Mouse (Mus musculus) MEL (cell line): ENCODE measurements around the gene Dcaf4. TPM values are rescaled to one million over a fixed set of nuclear protein-coding genes. Genes with fewer than 3 reads are reported as not detected.

Experiments used
- DNase-seq: peaks from one replicate; pipeline ENCODE4 v3.0.0; 2011; ENCODE audit warnings: low read depth, low spot score
- H3K27ac ChIP-seq: 2 replicates; pipeline ENCODE4 v1.5.1; 2012; ENCODE audit warnings: low read depth, mild to moderate bottlenecking, control low read depth, low read length, moderate library complexity; ENCODE audit not compliant: control insufficient read depth
- H3K27me3 ChIP-seq, 2 experiments: fragments of 150-350 bp in 1 of 2; sonication (generic) in 1 of 2; 2 replicates each; pipeline ENCODE4 v1.6.1; 2012; ENCODE audit warnings: low read length in 2 of 2, mild to moderate bottlenecking in 2 of 2, improper control_type of control experiment in 1 of 2, moderate library complexity in 1 of 2; ENCODE audit not compliant: insufficient read depth in 2 of 2, control insufficient read depth in 1 of 2
- H3K36me3 ChIP-seq, 2 experiments: 2 replicates each; pipeline ENCODE4 v1.6.1; 2012 to 2014; ENCODE audit warnings: low read length in 2 of 2, improper control_type of control experiment in 1 of 2, inconsistent platforms in 1 of 2, mild to moderate bottlenecking in 1 of 2; ENCODE audit not compliant: insufficient read depth in 2 of 2, control insufficient read depth in 1 of 2
- H3K4me1 ChIP-seq, 2 experiments: fragments of 150-350 bp in 1 of 2; sonication (generic) in 1 of 2; 2 replicates each; pipeline ENCODE4 v1.6.1; 2012; ENCODE audit warnings: low read length in 2 of 2, improper control_type of control experiment in 1 of 2, mild to moderate bottlenecking in 1 of 2; ENCODE audit not compliant: insufficient read depth in 2 of 2, control insufficient read depth in 1 of 2
- H3K4me3 ChIP-seq, 2 experiments: fragments of 150-350 bp in 1 of 2; sonication (generic) in 1 of 2; 2 replicates each; pipeline ENCODE4 v1.5.1; 2012; ENCODE audit warnings: low read depth in 2 of 2, low read length in 2 of 2, mild to moderate bottlenecking in 2 of 2, moderate library complexity in 2 of 2, control low read depth in 1 of 2, improper control_type of control experiment in 1 of 2; ENCODE audit not compliant: control insufficient read depth in 1 of 2, insufficient read depth in 1 of 2
- H3K79me2 ChIP-seq: 2 replicates; pipeline ENCODE4 v1.6.1; 2012; ENCODE audit warnings: mild to moderate bottlenecking, low read length, moderate library complexity; ENCODE audit not compliant: control insufficient read depth, poor library complexity, insufficient read depth
- H3K9ac ChIP-seq: 2 replicates; pipeline ENCODE4 v1.6.1; 2012; ENCODE audit warnings: low read depth, mild to moderate bottlenecking, control low read depth, low read length, moderate library complexity; ENCODE audit not compliant: control insufficient read depth, poor library complexity, severe bottlenecking
- H3K9me3 ChIP-seq: fragments of 150-350 bp; sonication (generic); replicated peaks from 2 replicates; pipeline ENCODE4 v1.6.1; 2012; ENCODE audit warnings: mild to moderate bottlenecking, low read length, improper control_type of control experiment, moderate library complexity; ENCODE audit not compliant: insufficient read depth
- CHD1 ChIP-seq: IDR thresholded peaks from 2 replicates; pipeline ENCODE4 v1.6.1; 2012; ENCODE audit warnings: low read depth, mild to moderate bottlenecking, inconsistent platforms, low read length, improper control_type of control experiment
- CHD2 ChIP-seq: IDR thresholded peaks from 2 replicates; pipeline ENCODE4 v1.6.1; 2011; ENCODE audit warnings: low read length, improper control_type of control experiment
- CTCF ChIP-seq, 3 experiments: IDR thresholded peaks in 2 of 3; conservative IDR thresholded peaks in 1 of 3; 2 replicates each; pipeline ENCODE4 v1.5.1; 2011 to 2012; ENCODE audit warnings: low read length in 3 of 3, low read depth in 2 of 3, mild to moderate bottlenecking in 2 of 3, improper control_type of control experiment in 1 of 3, inconsistent platforms in 1 of 3, mixed read lengths in 1 of 3, moderate library complexity in 1 of 3; ENCODE audit not compliant: control insufficient read depth in 1 of 3, insufficient read depth in 1 of 3, poor library complexity in 1 of 3, severe bottlenecking in 1 of 3
- EP300 ChIP-seq, 2 experiments: IDR thresholded peaks; 2 replicates each; pipeline ENCODE4 v1.6.1; 2011; ENCODE audit warnings: improper control_type of control experiment in 2 of 2, low read length in 2 of 2, low read depth in 1 of 2, mild to moderate bottlenecking in 1 of 2
- ETS1 ChIP-seq: IDR thresholded peaks from 2 replicates; pipeline ENCODE4 v1.6.1; 2012; ENCODE audit warnings: low read depth, mild to moderate bottlenecking, inconsistent platforms, low read length, improper control_type of control experiment, moderate library complexity
- HCFC1 ChIP-seq: IDR thresholded peaks from 2 replicates; pipeline ENCODE4 v1.6.1; 2012; ENCODE audit warnings: low read depth, mild to moderate bottlenecking, inconsistent platforms, low read length, improper control_type of control experiment, moderate library complexity
- JUND ChIP-seq: IDR thresholded peaks from 2 replicates; pipeline ENCODE4 v1.6.1; 2011; ENCODE audit warnings: low read depth, mild to moderate bottlenecking, improper control_type of control experiment, low read length
- MAX ChIP-seq: IDR thresholded peaks from 2 replicates; pipeline ENCODE4 v1.6.1; 2011; ENCODE audit warnings: low read length, improper control_type of control experiment
- MAZ ChIP-seq: IDR thresholded peaks from 2 replicates; pipeline ENCODE4 v1.6.1; 2012; ENCODE audit warnings: low read depth, mild to moderate bottlenecking, inconsistent platforms, low read length, improper control_type of control experiment
- MEF2A ChIP-seq: IDR thresholded peaks from 2 replicates; pipeline ENCODE4 v1.6.1; 2014; ENCODE audit warnings: low read depth, mild to moderate bottlenecking, inconsistent platforms, low read length, improper control_type of control experiment; ENCODE audit not compliant: poor library complexity, insufficient replicate concordance, severe bottlenecking; ENCODE audit errors: extremely low read depth
- MXI1 ChIP-seq: IDR thresholded peaks from 2 replicates; pipeline ENCODE4 v1.6.1; 2011; ENCODE audit warnings: mild to moderate bottlenecking, low read depth, low read length, improper control_type of control experiment
- MYB ChIP-seq: IDR thresholded peaks from 2 replicates; pipeline ENCODE4 v1.6.1; 2011; ENCODE audit warnings: mild to moderate bottlenecking, low read depth, low read length, improper control_type of control experiment
- MYC ChIP-seq: IDR thresholded peaks from 2 replicates; pipeline ENCODE4 v1.6.1; 2011; ENCODE audit warnings: low read depth, mild to moderate bottlenecking, low read length, improper control_type of control experiment, moderate library complexity
- NRF1 ChIP-seq: IDR thresholded peaks from 2 replicates; pipeline ENCODE4 v1.6.1; 2014; ENCODE audit warnings: low read depth, mild to moderate bottlenecking, inconsistent platforms, low read length, improper control_type of control experiment, moderate library complexity; ENCODE audit not compliant: poor library complexity, insufficient read depth, severe bottlenecking
- POLR2AphosphoS2 ChIP-seq: IDR thresholded peaks from 2 replicates; pipeline ENCODE4 v1.6.1; 2011; ENCODE audit warnings: low read length, improper control_type of control experiment
- POLR2AphosphoS5 ChIP-seq: IDR thresholded peaks from 2 replicates; pipeline ENCODE4 v1.6.1; 2012; ENCODE audit warnings: low read depth, borderline replicate concordance, mild to moderate bottlenecking, inconsistent platforms, low read length, moderate library complexity, mixed read lengths
- SIN3A ChIP-seq: IDR thresholded peaks from 2 replicates; pipeline ENCODE4 v1.6.1; 2012; ENCODE audit warnings: low read length, improper control_type of control experiment, inconsistent platforms
- SMC3 ChIP-seq: IDR thresholded peaks from 2 replicates; pipeline ENCODE4 v1.6.1; 2011; ENCODE audit warnings: low read depth, low read length, improper control_type of control experiment
- TAL1 ChIP-seq: IDR thresholded peaks from 2 replicates; pipeline ENCODE4 v1.6.1; 2012; ENCODE audit warnings: mild to moderate bottlenecking, inconsistent platforms, low read length, moderate library complexity, mixed read lengths
- TBP ChIP-seq: IDR thresholded peaks from 2 replicates; pipeline ENCODE4 v1.8.0; 2011; ENCODE audit warnings: low read depth, low read length, improper control_type of control experiment
- TCF12 ChIP-seq: IDR thresholded peaks from 2 replicates; pipeline ENCODE4 v1.6.1; 2014; ENCODE audit warnings: low read depth, mild to moderate bottlenecking, inconsistent platforms, low read length, improper control_type of control experiment, moderate library complexity
- UBTF ChIP-seq: IDR thresholded peaks from 2 replicates; pipeline ENCODE4 v1.6.1; 2012; ENCODE audit warnings: low read depth, mild to moderate bottlenecking, inconsistent platforms, low read length, improper control_type of control experiment, moderate library complexity, borderline replicate concordance; ENCODE audit not compliant: insufficient read depth
- USF1 ChIP-seq: IDR thresholded peaks from 2 replicates; pipeline ENCODE4 v1.6.1; 2014; ENCODE audit warnings: low read depth, mild to moderate bottlenecking, inconsistent platforms, low read length, improper control_type of control experiment, moderate library complexity
- USF2 ChIP-seq, 2 experiments: IDR thresholded peaks; 2 replicates each; pipeline ENCODE4 v1.6.1; 2011 to 2012; ENCODE audit warnings: improper control_type of control experiment in 2 of 2, low read length in 2 of 2, borderline replicate concordance in 1 of 2, inconsistent platforms in 1 of 2, low read depth in 1 of 2, mild to moderate bottlenecking in 1 of 2; ENCODE audit not compliant: insufficient read depth in 1 of 2
- ZC3H11A ChIP-seq: IDR thresholded peaks from 2 replicates; pipeline ENCODE4 v1.6.1; 2012; ENCODE audit warnings: low read depth, mild to moderate bottlenecking, inconsistent platforms, low read length, improper control_type of control experiment
- ZMIZ1 ChIP-seq: IDR thresholded peaks from 2 replicates; pipeline ENCODE4 v1.6.1; 2012; ENCODE audit warnings: low read depth, mild to moderate bottlenecking, inconsistent platforms, low read length, improper control_type of control experiment, moderate library complexity
- ZNF384 ChIP-seq: IDR thresholded peaks from 2 replicates; pipeline ENCODE4 v1.6.1; 2012; ENCODE audit warnings: low read depth, mild to moderate bottlenecking, inconsistent platforms, low read length, improper control_type of control experiment
- polyA plus RNA-seq, 2 experiments: library from polyadenylated mRNA; stranded (reverse) in 1 of 2; unstranded in 1 of 2; fragments of >175 nt in 1 of 2; fragments of >200 nt in 1 of 2; gene quantifications; 2 replicates each; pipeline versions ENCODE4 v1.2.1 to v1.2.4; 2012; ENCODE audit warnings: low replicate concordance in 2 of 2, low read depth in 1 of 2; ENCODE audit not compliant: insufficient read length in 2 of 2, insufficient read depth in 1 of 2, missing spikeins in 1 of 2
- total RNA-seq: library from RNA; depleted of rRNA; stranded (reverse); fragments of 300-350 nt; gene quantifications from 2 replicates; pipeline ENCODE4 v1.2.3, GENCODE M21; 2012

Gene Dcaf4
- total and polyA plus RNA-seq, 3 experiments, result 25.7 to 35.9 TPM; not detected in 1

GRCm38 (mm10) chr12:83485911-83486670, 34.2 kb upstream of the Dcaf4 start:
- DNase-seq, result peak; percentile 43
- peaks cover 0 to 14% of the 10 kb centered on the region in 2 experiments; a peak in 1 of 4 replicates for H3K4me1 ChIP-seq

GRCm38 (mm10) chr12:83486671-83487461, 33.4 kb upstream of the Dcaf4 start:
- no peaks in the 10 kb centered on the region; a peak in 1 of 4 replicates for H3K36me3 ChIP-seq
- H3K27ac ChIP-seq, result peak overlapping the region; percentile 85
- H3K79me2 ChIP-seq, result no peaks in the 10 kb centered on the region; the same call in 1 of the 2 replicates
- peak overlapping the region; percentile 82 for H3K9ac ChIP-seq
- peak; percentile 67 for DNase-seq
- no peaks in the 10 kb centered on the region for H3K27me3 ChIP-seq
- no peaks in the 10 kb centered on the region for H3K9me3 ChIP-seq
- peak overlapping the region; percentile 69 to 86 for H3K4me3 ChIP-seq
- peaks cover 0 to 14% of the 10 kb centered on the region in 2 experiments; a peak in 1 of 4 replicates for H3K4me1 ChIP-seq
- no peak for TF ChIP-seq USF2 (IDR thresholded peaks at IDR 0.05; ENCODE audit: borderline replicate concordance in 1 of 2, insufficient read depth in 1 of 2, low read depth in 1 of 2, low read length in 2 of 2)
- TF ChIP-seq ZMIZ1, result 0 out of 2 replicates have a peak, but pooled peaks have one; percentile 1
- TF ChIP-seq UBTF, result peak; percentile 83
- TF ChIP-seq USF1, result no peak
- TF ChIP-seq EP300 (IDR thresholded peaks at IDR 0.05; ENCODE audit: low read depth in 1 of 2, low read length in 2 of 2), result no peak
- TF ChIP-seq MAX, result no peak
- TF ChIP-seq HCFC1, result no peak
- no peak for TF ChIP-seq MXI1
- no peak for TF ChIP-seq TAL1
- TF ChIP-seq ZC3H11A, result no peak
- TF ChIP-seq NRF1, result 0 out of 2 replicates have a peak, but pooled peaks have one; percentile 16
- no peak for TF ChIP-seq POLR2AphosphoS5
- TF ChIP-seq MYB, result no peak
- no peak for TF ChIP-seq POLR2AphosphoS2
- TF ChIP-seq MAZ, result no peak
- TF ChIP-seq SIN3A, result no peak
- no peak for TF ChIP-seq JUND
- no peak; the same call in 1 of the 2 replicates for TF ChIP-seq CHD1
- no peak for TF ChIP-seq MEF2A
- TF ChIP-seq CTCF (IDR thresholded peaks at IDR 0.05 in 2 of 3, conservative IDR thresholded peaks at IDR 0.05 in 1 of 3; ENCODE audit: control insufficient read depth in 1 of 3, insufficient read depth in 1 of 3, low read depth in 2 of 3, low read length in 3 of 3, poor library complexity in 1 of 3, severe bottlenecking in 1 of 3), result peak in 1 of 3 experiments; percentile 41; a peak in 1 of 6 replicates
- TF ChIP-seq TCF12, result 0 out of 2 replicates have a peak, but pooled peaks have one; percentile 20
- no peak for TF ChIP-seq SMC3
- TF ChIP-seq ETS1, result no peak
- no peak for TF ChIP-seq ZNF384
- TF ChIP-seq CHD2, result no peak

More at GRCm38 (mm10) chr12:83485911-83486670, 34.2 kb upstream of the Dcaf4 start:
- peak overlapping the region; percentile 82 for H3K9ac ChIP-seq
- no peaks in the 10 kb centered on the region for H3K9me3 ChIP-seq
- H3K4me3 ChIP-seq, result peak overlapping the region; percentile 69 to 86
- no peak overlapping the region for H3K27ac ChIP-seq
- no peaks in the 10 kb centered on the region; a peak in 1 of 4 replicates for H3K36me3 ChIP-seq
- H3K27me3 ChIP-seq, result no peaks in the 10 kb centered on the region
- TF ChIP-seq SIN3A (no peak), TBP (no peak), HCFC1 (no peak), ETS1 (0 out of 2 replicates have a peak, but pooled peaks have one; percentile 8), MYC (no peak), MAZ (0 out of 2 replicates have a peak, but pooled peaks have one; percentile 11)
- no peaks in the 10 kb centered on the region; the same call in 1 of the 2 replicates for H3K79me2 ChIP-seq
